Mouse (Mus musculus) brain, embryonic 14.5 days (tissue): ENCODE results near the gene Crkl. TPM values are rescaled to one million over a fixed set of nuclear protein-coding genes. Genes with fewer than 3 reads are reported as not detected.

Source experiments
- DNase-seq: peaks from one replicate; pipeline ENCODE4 v3.0.0-alpha.2; 2011; ENCODE audit warnings: low read depth
- CTCF ChIP-seq: fragments of 200-500 bp; IDR thresholded peaks from 2 replicates; pipeline ENCODE4 v1.5.1; 2012; ENCODE audit warnings: inconsistent platforms, mild to moderate bottlenecking, moderate library complexity, borderline replicate concordance; ENCODE audit not compliant: insufficient read depth, insufficient read length; ENCODE audit errors: extremely low read depth
- POLR2A ChIP-seq: fragments of 200-500 bp; IDR thresholded peaks from 2 replicates; pipeline ENCODE4 v1.6.1; 2012; ENCODE audit warnings: mild to moderate bottlenecking, inconsistent platforms, borderline replicate concordance; ENCODE audit not compliant: poor library complexity, insufficient read depth, insufficient read length, severe bottlenecking; ENCODE audit errors: extremely low read depth
- polyA plus RNA-seq: library from polyadenylated mRNA; depleted of rRNA; stranded (reverse); fragments of >200 nt; gene quantifications from 2 replicates; pipeline ENCODE4 v1.2.3, GENCODE M21; 2012; rRNA removed

The Crkl gene
- polyA plus RNA-seq, 1 experiment: 58.5 TPM

DNA sequence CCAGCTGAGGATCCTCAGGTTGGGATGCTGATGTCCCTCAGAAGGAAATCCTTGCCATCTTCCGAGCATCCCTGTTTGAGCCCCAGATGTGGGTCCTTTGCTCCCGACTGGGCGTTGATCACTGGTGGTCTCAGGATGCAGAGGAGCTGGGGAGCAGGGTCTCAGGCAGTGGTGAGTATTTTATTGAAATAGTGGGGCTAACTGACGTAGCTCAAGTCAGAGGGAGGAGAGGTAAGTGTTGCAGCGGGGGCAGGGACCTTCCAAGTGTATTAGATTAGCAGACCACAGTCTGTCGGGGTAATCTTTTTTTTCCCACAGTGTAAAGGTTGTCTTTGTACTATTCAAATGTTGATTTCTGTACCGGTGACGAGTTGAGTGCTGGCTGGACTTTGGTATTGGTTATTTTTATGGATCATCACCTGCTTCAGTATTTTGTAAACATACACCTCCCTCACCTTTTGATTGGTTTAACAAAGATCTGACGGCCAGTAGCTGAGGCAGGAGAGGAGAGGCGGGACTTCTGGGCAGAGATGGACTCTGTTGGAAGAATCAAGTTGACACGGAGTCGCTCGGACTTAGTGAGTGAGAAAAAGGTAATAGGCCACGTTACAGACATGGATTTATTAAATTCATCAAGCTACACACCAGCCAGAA lies 81.0 kb downstream of the Crkl start:
- no peak for DNase-seq
- no peak for TF ChIP-seq POLR2A
- TF ChIP-seq CTCF: no peak

DNA sequence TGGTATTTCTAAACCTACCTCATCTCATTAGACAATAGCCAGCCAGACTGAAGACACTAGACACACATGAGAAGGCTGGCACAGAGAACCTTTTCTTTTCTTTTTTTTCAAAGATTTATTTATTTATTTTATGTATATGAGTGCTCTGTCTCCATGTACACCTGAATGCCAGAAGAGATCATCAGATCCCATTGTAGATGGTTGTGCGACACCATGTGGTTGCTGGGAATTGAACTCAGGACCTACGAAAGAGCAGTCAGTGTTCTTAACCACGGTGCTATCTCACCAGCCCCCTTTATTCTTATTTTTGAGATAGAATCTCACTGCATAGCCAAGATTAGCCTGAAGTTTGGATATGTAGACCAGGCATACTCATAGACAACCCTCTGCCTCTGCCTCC lies 84.8 kb downstream of the Crkl start:
- no peak for DNase-seq
- TF ChIP-seq POLR2A: no peak
- TF ChIP-seq CTCF: no peak

Other genes with a start within 250 kb of the Crkl start
- 96.5 and 127 TPM in 2 replicates for gene Ube2l3, start 249.3 kb upstream of the Crkl start, polyA plus RNA-seq
- gene Rimbp3, start 243.4 kb upstream of the Crkl start, polyA plus RNA-seq: 1.3 and 2.2 TPM in 2 replicates
- 12.1 and 16.4 TPM in 2 replicates for gene Hic2, start 218.4 kb upstream of the Crkl start, polyA plus RNA-seq
- gene Tmem191c, start 175.9 kb upstream of the Crkl start, polyA plus RNA-seq: 46.6 and 63.5 TPM in 2 replicates
- 0.93 and 0.98 TPM in 2 replicates for gene Serpind1, start 120.6 kb upstream of the Crkl start, polyA plus RNA-seq
- 9.5 and 19.6 TPM in 2 replicates for gene Snap29, start 46.0 kb upstream of the Crkl start, polyA plus RNA-seq
- 131 and 151 TPM in 2 replicates for gene Pi4ka, start 45.7 kb upstream of the Crkl start, polyA plus RNA-seq
- gene Aifm3, start 37.6 kb downstream of the Crkl start, polyA plus RNA-seq: 16.6 and 17.4 TPM in 2 replicates
- gene Lztr1, start 56.7 kb downstream of the Crkl start, polyA plus RNA-seq: 309 and 395 TPM in 2 replicates
- 75.1 and 103 TPM in 2 replicates for gene Thap7, start 79.1 kb downstream of the Crkl start, polyA plus RNA-seq
- gene Lrrc74b, start 109.3 kb downstream of the Crkl start, polyA plus RNA-seq: 0.47 and 0.78 TPM in 2 replicates
- 1.4 and 1.8 TPM in 2 replicates for gene P2rx6, start 109.9 kb downstream of the Crkl start, polyA plus RNA-seq
- gene Slc7a4, start 131.2 kb downstream of the Crkl start, polyA plus RNA-seq: 27.5 and 38.6 TPM in 2 replicates
- 98.5 and 120 TPM in 2 replicates for gene Smpd4, start 167.4 kb downstream of the Crkl start, polyA plus RNA-seq
- gene Ccdc74a, start 194.5 kb downstream of the Crkl start, polyA plus RNA-seq: 6.1 and 8.5 TPM in 2 replicates